Mouse (Mus musculus): Measurements from ENCODE around the gene Sap18. TPM values are rescaled to one million over a fixed set of nuclear protein-coding genes. Genes with fewer than 3 reads are reported as not detected.

The Sap18 gene
- polyA plus RNA-seq, 1 experiment from 2014 or later: 17.2 TPM

DNA sequence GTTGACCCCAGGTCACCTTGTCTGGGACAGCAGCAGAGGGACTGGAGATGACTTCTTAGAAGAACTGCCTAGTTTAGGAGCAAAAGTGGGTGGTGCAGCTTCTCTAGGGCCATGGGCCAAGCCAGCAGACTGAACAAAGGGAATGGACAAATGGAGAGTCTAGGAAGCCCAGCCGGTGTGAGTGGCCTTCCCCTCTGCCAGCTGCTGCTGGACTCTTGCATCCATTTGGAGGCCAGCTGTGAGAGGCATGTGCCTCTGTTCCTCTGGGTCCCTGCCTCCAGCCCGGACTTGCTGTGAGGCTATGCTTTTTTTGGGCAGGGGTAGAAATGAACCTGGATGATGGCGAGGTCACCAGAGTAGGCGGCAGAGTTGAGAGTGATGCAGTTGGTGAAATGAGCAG is 39.7 kb upstream of the Sap18 start, which contains the start of gene Lats2:
TSS of gene Lats2 (minus strand) at position 152 of the 400 bp plus-strand sequence.
- WGBS: 80% methylated on average over 4 of the region's 4 CpGs
- DNase-seq (ENCODE audit: low spot score): no peak
- Histone ChIP-seq H3K4me2 (replicated peaks; ENCODE audit: low read depth) (no peak within 1 kb of the TSS), H3K36me3 (ENCODE audit: control insufficient read depth, insufficient read depth, low read length) (no peaks in the 10 kb centered on the region), H3K27ac (replicated peaks) (no peak within 1 kb of the TSS), H3K27me3 (ENCODE audit: control insufficient read depth, insufficient read depth, low read length) (no peaks in the 10 kb centered on the region), H3K9ac (ENCODE audit: low read length) (no peak within 1 kb of the TSS), H3K4me3 (ENCODE audit: low read depth, low read length) (no peak within 1 kb of the TSS), H3K9me3 (ENCODE audit: control insufficient read depth, low read length) (no peaks in the 10 kb centered on the region), H3K4me1 (replicated peaks; ENCODE audit: control insufficient read depth, insufficient read depth) (no peaks in the 10 kb centered on the region)
- TF ChIP-seq CTCF (IDR thresholded peaks at IDR 0.05; ENCODE audit: low read depth) (no peak), EP300 (optimal IDR thresholded peaks at IDR 0.05) (no peak)
- ATAC-seq (ENCODE audit: low FRiP score, low TSS enrichment): no peak

DNA sequence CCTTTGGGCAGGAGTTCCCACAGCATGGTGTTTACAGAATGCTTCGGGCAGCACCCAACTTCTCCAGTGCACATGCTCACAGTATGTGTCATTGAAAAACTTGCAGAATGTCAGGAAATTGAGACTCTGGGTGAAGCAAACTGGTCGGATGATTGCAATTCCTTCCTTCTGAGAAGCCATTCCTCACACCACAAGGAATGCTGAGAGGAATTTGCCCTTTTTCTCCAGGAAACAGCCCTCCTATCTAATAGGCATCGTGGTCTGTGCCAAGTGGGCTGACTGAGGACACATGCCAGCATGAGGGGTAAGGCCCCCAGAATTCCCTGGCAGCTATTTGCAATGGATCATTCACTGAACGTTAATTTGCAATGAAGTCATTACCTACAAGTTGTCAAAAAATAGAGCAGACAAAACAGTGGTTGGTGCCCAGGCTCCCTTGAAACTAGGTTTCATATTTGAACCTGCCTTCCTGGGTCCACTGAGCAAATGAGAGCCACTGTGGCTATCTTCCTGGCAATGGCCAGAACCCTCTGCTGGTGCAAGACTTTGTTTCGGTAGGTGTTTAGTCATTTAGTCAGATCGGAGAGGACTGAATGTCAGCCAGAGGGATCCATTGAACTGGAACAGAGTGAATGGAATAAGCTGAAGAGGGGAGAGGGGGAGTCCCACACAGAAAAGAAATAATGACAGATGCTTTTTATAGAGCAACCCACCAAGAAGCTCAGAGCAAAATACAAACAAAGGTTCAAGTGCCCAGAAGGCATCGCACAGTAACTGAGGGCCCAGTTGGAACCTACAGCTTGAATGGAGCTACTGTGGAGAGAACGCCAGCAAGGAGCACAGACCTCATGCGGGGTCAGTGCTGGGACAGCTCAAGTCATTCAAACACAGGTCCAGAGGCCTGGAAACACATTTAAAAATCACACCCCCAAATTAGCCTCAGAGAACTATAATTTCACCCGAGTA is 37.2 kb upstream of the Sap18 start:
- TF ChIP-seq EP300 (optimal IDR thresholded peaks at IDR 0.05): no peak
- TF ChIP-seq CTCF (IDR thresholded peaks at IDR 0.05; ENCODE audit: low read depth): no peak
- no peaks in the 10 kb centered on the region for H3K27me3 ChIP-seq (ENCODE audit: control insufficient read depth, insufficient read depth, low read length)
- H3K4me1 ChIP-seq (replicated peaks; ENCODE audit: control insufficient read depth, insufficient read depth): no peaks in the 10 kb centered on the region
- no peaks in the 10 kb centered on the region for H3K36me3 ChIP-seq (ENCODE audit: control insufficient read depth, insufficient read depth, low read length)
- H3K9ac ChIP-seq (ENCODE audit: low read length): no peak overlapping the region
- H3K9me3 ChIP-seq (ENCODE audit: control insufficient read depth, low read length): no peaks in the 10 kb centered on the region
- DNase-seq (ENCODE audit: low spot score) (no peak), ATAC-seq (ENCODE audit: low FRiP score, low TSS enrichment) (no peak)
- H3K4me3 ChIP-seq (ENCODE audit: low read depth, low read length): no peak overlapping the region
- H3K27ac ChIP-seq (replicated peaks): no peak overlapping the region
- WGBS: 69% methylated on average over 10 of the region's 10 CpGs
- no peak overlapping the region for H3K4me2 ChIP-seq (replicated peaks; ENCODE audit: low read depth)

DNA sequence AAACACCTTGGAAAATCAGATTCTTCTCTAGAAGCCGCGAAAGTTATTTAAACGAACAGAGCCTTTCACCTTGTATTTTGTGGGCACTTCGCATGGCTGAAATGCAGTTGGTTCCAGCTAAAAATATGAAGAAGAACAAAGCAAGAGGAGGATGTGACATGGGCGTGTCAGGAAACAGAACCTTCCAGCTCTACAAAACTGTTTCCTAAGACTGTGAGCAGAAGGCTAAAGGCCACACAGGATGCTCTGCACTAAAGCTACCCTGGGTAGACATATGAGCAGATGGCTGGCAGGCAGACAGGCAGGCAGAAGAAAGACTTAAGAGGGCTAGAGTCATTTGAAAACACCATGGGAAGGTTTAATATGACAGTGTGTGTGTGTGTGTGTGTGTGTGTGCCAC is 28.9 kb upstream of the Sap18 start:
- no peaks in the 10 kb centered on the region for H3K36me3 ChIP-seq (ENCODE audit: control insufficient read depth, insufficient read depth, low read length)
- H3K4me2 ChIP-seq (replicated peaks; ENCODE audit: low read depth): no peak overlapping the region
- no peak overlapping the region for H3K27ac ChIP-seq (replicated peaks)
- no peak overlapping the region for H3K4me3 ChIP-seq (ENCODE audit: low read depth, low read length)
- DNase-seq (ENCODE audit: low spot score) (no peak), ATAC-seq (ENCODE audit: low FRiP score, low TSS enrichment) (no peak)
- H3K27me3 ChIP-seq (ENCODE audit: control insufficient read depth, insufficient read depth, low read length): no peaks in the 10 kb centered on the region
- WGBS: 90% methylated on average over 5 of the region's 5 CpGs
- H3K9me3 ChIP-seq (ENCODE audit: control insufficient read depth, low read length): no peaks in the 10 kb centered on the region
- no peak overlapping the region for H3K9ac ChIP-seq (ENCODE audit: low read length)
- TF ChIP-seq EP300 (optimal IDR thresholded peaks at IDR 0.05) (no peak), CTCF (IDR thresholded peaks at IDR 0.05; ENCODE audit: low read depth) (no peak)
- H3K4me1 ChIP-seq (replicated peaks; ENCODE audit: control insufficient read depth, insufficient read depth): no peaks in the 10 kb centered on the region

DNA sequence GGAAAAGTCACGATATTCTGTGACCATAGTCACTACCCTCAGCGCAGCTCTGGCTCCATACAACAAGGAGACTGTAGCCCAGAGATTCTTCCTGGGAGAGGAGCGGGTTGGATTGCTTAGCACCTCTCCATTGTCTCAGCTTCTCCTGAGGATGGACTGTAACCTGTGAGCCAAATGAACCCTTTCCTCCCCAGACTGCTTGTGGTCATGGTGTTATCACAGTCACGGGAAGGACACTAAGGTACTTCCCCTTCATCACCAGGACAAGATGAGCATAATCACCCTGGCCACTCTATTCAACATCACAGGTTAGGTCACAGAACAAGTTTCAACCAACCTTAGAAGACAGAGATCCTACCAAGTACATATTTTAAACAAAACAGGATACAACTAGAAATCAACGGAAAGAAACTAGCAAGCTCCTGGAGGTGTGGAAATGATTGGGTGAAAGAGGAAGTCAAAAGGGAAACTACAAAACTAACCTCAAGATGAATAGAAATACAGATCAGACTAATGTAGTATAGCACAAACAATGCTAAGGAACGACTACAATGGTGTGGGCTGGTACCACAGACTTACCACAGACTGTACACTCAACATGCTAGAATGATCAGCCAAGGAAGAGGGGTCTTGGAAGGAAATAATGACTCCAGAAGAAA is 25.7 kb upstream of the Sap18 start:
- Histone ChIP-seq H3K36me3 (ENCODE audit: control insufficient read depth, insufficient read depth, low read length) (no peaks in the 10 kb centered on the region), H3K4me1 (replicated peaks; ENCODE audit: control insufficient read depth, insufficient read depth) (no peaks in the 10 kb centered on the region), H3K9ac (ENCODE audit: low read length) (no peak overlapping the region), H3K4me3 (ENCODE audit: low read depth, low read length) (no peak overlapping the region), H3K9me3 (ENCODE audit: control insufficient read depth, low read length) (no peaks in the 10 kb centered on the region), H3K4me2 (replicated peaks; ENCODE audit: low read depth) (no peak overlapping the region), H3K27ac (replicated peaks) (no peak overlapping the region), H3K27me3 (ENCODE audit: control insufficient read depth, insufficient read depth, low read length) (no peaks in the 10 kb centered on the region)
- WGBS: 81% methylated on average over 6 of the region's 6 CpGs
- no peak for ATAC-seq (ENCODE audit: low FRiP score, low TSS enrichment)
- no peak for DNase-seq (ENCODE audit: low spot score)
- TF ChIP-seq EP300 (optimal IDR thresholded peaks at IDR 0.05): no peak
- no peak for TF ChIP-seq CTCF (IDR thresholded peaks at IDR 0.05; ENCODE audit: low read depth)

DNA sequence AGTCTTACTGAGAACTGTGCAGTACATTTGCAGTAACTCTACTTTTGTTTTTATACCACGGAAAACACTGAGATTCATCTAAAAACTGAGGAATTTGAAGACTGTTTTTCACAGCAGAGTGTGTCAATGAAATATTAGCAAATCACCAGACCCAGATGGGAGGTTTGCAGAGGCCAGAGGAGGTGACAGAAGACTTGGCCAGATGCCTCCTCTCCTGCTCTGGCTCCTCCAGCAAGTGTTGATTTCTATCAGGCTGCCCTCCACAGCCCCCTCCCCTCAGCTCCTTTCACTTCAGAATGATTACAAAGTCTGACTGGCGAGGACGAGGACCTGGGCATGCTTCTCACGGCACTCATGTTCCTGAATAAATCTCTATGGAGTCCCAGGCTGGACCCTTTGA is 10.6 kb upstream of the Sap18 start:
- no peak overlapping the region for H3K9ac ChIP-seq (ENCODE audit: low read length)
- WGBS: 52% methylated on average over 4 of the region's 4 CpGs
- no peak for TF ChIP-seq CTCF (IDR thresholded peaks at IDR 0.05; ENCODE audit: low read depth)
- TF ChIP-seq EP300 (optimal IDR thresholded peaks at IDR 0.05): no peak
- ATAC-seq (ENCODE audit: low FRiP score, low TSS enrichment) (no peak), DNase-seq (ENCODE audit: low spot score) (no peak)
- no peaks in the 10 kb centered on the region for H3K4me1 ChIP-seq (replicated peaks; ENCODE audit: control insufficient read depth, insufficient read depth)
- H3K9me3 ChIP-seq (ENCODE audit: control insufficient read depth, low read length): no peaks in the 10 kb centered on the region
- no peak overlapping the region for H3K27ac ChIP-seq (replicated peaks)
- H3K36me3 ChIP-seq (ENCODE audit: control insufficient read depth, insufficient read depth, low read length): no peaks in the 10 kb centered on the region
- H3K4me2 ChIP-seq (replicated peaks; ENCODE audit: low read depth): no peak overlapping the region
- H3K27me3 ChIP-seq (ENCODE audit: control insufficient read depth, insufficient read depth, low read length): no peaks in the 10 kb centered on the region
- H3K4me3 ChIP-seq (ENCODE audit: low read depth, low read length): no peak overlapping the region

DNA sequence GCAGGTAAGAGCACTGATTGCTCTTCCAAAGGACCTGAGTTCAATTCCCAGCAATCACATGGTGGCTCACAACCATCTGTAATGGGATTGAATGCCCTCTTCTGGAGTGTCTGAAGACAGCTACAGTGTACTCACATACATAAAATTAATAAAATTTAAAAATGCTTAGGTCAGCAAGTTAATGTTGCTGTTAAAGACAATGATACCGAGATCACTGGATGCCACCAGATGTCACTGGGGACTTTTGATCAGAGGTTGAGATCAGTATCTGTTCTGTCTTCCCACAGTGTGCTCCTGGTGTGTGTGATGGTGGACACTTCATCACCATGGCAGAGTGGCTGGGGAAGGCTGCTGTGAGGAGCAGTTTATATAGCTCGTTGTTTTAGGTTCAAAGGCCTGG is 8.7 kb upstream of the Sap18 start:
- 83% methylated on average over 2 of the region's 2 CpGs for WGBS
- Histone ChIP-seq H3K27me3 (ENCODE audit: control insufficient read depth, insufficient read depth, low read length) (no peaks in the 10 kb centered on the region), H3K27ac (replicated peaks) (no peak overlapping the region), H3K4me3 (ENCODE audit: low read depth, low read length) (no peak overlapping the region), H3K4me1 (replicated peaks; ENCODE audit: control insufficient read depth, insufficient read depth) (no peaks in the 10 kb centered on the region), H3K9ac (ENCODE audit: low read length) (no peak overlapping the region), H3K4me2 (replicated peaks; ENCODE audit: low read depth) (no peak overlapping the region), H3K36me3 (ENCODE audit: control insufficient read depth, insufficient read depth, low read length) (no peaks in the 10 kb centered on the region), H3K9me3 (ENCODE audit: control insufficient read depth, low read length) (no peaks in the 10 kb centered on the region)
- DNase-seq (ENCODE audit: low spot score) (no peak), ATAC-seq (ENCODE audit: low FRiP score, low TSS enrichment) (no peak)
- TF ChIP-seq EP300 (optimal IDR thresholded peaks at IDR 0.05) (no peak), CTCF (IDR thresholded peaks at IDR 0.05; ENCODE audit: low read depth) (no peak)

Measured in stomach, postnatal 0 days (tissue).